Mouse (Mus musculus): ENCODE data around the gene Zcchc17. TPM values are rescaled to one million over a fixed set of nuclear protein-coding genes. Genes with fewer than 3 reads are reported as not detected.

Zcchc17 gene
- total RNA-seq, 4 experiments from 2014 or later = 24.2 to 35.4 (median 29.0) TPM

DNA sequence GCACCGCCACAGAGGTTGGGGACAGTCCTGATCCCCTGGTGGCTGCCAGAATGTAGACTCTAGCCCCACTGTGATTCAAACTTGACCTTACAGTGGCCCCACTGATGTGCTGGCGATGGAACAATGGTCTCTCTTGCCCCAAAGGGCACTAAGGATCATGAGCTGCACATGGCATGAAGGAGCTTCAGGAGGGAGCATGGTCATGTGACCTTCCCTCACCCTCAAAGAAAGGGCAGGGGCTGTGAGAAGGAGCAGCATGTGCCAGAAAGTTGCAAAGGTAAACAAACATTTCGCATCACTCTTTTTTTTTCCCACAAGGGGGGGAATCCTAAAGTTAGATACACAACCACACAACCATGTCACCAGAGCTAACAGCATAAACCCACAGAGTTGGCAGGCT is 41.6 kb downstream of the Zcchc17 start:
- no peak for DNase-seq (ENCODE audit: low spot score)

DNA sequence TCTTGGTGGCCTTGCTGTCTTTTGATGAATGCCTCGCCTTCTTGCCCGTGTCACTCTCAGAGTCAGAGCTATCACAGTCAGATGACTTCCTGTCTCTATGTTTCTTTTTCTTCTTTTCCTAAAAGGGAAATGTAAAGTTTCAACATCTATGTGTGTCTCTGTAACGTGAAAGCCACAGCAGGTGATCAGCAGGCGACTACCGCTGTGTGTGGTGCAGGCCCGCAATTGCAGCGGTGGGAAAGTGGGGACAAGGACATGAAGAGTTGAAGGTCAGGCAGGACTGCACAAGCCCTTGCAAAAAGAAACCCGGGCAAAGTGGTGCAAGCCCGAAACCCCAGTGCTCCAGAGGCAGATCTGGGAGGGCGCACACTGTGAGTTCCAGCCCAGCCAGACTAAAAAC is 43.1 kb downstream of the Zcchc17 start:
- no peak for DNase-seq (ENCODE audit: low spot score)

DNA sequence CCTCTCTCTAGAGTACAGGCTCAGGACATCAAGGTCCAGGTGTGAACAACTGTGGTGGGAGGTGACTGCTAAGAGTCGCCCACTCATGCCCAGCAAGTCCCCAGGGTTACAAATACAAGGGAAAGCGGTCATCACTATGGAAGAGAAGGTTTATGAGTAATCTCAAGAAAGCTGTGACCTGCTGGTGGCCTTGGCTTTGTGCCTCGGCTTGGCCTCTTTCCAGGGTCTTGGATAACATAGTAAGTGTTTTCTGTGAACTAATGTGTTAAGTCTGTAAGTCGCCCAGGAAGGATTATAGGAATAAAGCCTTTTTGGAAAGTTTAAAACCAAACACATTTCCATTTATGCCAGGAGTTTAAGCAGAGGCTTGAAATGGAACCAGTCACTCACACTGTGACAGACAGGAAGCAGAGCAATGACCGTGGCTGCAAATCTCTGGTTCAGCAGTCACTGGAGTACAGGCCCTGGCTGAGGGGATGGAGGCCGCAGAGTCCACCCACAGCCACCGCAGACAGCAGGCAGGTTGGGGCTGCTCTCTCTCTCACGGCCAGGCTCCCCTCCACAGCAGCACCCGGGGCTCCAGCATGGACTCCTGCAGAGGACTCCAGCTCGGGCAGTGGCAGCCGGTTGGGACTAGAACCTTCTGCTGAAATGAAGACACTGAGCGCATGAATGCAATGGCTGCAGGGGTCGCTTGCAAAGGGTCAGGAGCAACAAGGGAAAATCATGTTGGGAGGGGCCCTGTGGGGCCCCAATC is 43.8 kb downstream of the Zcchc17 start:
- no peak for DNase-seq (ENCODE audit: low spot score)

DNA sequence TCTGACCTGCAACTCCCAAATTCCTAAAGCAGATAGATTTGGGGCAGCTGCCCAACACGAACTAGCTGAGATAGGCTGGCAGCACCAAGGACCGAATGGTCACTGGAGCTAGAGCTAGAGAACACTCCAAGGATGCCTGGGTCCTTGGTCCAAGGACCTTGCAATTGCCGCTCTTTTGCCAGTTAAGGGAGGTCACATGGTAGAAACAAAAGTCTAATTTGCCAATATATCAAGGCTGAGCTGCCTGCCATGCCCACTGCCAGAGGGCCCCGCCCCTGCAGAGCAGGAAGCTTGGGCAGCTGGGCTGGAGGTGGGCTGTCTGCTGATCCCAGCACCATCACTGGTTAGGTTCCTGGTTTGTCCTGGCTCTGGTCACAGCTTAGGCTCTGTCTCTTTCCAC is 46.2 kb downstream of the Zcchc17 start:
- DNase-seq (ENCODE audit: low spot score) = no peak

DNA sequence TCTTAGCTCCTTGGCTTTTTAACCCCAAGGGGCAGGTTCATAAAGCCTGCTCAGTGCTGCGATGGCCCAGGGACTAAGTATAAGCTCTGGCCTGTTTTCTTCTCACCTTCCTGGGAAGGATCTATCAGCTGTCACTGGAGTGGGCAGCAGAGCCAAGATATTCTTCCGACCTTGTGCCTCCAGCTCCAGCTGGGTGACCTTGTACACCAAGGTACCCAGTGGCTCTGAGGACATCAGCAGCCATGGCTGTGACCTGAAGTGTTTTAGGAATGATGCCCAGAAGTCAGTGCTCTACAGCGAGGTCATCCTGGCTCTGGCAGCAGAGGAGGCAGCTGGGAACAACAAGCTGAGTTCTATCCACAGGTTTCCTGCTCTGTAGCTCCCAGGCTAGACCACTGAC is 47.2 kb downstream of the Zcchc17 start:
- peak; percentile 64 for DNase-seq (ENCODE audit: low spot score)

DNA sequence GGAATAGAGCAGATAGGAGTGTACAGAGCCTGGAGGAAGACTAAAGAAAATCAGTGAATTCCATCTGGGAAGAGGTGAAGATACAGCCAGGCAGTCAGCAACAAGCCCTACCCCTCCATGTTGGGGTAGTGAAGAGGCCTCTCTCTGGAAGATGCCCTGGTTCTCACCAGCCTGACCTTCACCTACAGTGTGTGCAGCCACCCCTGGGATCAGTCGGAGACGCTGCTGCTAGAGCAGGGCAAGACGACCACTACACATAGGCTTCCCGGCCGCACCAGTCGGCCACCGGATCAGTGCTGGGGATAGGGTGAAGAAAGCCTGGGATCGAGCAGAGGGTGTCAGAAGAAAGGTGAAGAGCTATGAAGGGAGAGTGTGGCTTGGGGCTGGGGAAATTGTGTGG is 50.5 kb downstream of the Zcchc17 start:
- DNase-seq (ENCODE audit: low spot score) = no peak

DNA sequence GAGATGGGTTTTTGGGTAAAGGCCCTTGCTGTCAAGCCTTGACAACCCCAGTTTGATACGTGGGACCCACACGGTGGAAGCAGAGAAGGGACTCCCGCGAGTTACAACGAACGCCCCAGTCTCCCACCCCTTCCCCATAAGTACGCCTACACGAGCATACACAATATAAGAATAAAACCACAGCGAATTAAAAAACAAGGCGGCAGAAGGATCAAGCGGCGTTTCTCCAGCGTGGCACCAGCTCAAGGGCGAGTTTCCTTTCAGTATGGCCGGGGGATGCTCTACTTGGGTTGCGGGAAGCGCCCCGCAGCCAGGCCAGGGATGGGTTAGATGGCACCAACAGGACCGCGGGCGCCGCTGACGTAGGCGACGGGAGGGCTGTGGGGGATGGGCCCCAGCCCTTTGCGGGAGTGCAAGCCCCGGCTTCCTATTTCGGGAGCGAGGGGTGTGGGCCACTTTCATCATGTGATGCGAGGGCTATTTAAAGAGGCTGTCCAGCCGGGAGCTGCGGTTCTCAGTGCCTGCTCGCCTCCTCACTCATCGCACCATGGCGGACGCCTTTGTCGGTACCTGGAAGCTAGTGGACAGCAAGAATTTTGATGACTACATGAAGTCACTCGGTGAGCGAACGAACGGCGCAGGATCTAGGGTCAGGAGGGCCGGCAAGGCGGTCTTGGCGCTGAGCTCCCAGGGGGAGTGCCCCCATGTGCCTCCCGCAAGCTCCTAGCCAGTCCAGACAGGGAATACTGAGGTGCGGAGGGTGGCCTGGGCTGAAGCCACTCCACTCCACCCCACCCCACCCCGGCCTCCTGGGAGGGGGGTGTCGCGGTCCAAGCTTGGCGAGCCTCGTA is 51.3 kb downstream of the Zcchc17 start, which contains the start of the genes Fabp3 and Gm10570:
TSS of gene Fabp3 (plus strand) at position 365 of the 851 bp plus-strand sequence.
TSS of gene Gm10570 (minus strand) at position 444 of the 851 bp plus-strand sequence.
- peak; percentile 60 for DNase-seq (ENCODE audit: low spot score)

DNA sequence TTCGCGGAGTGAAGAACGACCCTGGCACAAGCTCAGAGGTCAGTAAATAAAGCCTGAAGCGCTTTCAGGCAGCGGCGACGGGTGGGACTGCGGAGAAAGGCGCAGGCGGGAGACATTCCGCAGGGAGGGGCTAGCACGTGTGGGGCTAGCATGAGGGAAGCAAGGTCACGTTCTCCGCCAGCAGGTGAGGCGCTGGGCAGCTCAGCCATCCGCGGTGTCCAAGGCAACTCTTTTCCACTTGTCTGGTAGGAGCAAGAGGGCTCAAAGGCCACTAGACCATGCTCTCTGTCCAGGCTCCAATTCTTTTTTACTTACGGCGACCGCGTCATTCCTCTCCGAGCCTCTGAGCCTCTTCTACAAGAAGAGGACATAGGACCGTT is 51.9 kb downstream of the Zcchc17 start:
- DNase-seq (ENCODE audit: low spot score) = peak; percentile 55

DNA sequence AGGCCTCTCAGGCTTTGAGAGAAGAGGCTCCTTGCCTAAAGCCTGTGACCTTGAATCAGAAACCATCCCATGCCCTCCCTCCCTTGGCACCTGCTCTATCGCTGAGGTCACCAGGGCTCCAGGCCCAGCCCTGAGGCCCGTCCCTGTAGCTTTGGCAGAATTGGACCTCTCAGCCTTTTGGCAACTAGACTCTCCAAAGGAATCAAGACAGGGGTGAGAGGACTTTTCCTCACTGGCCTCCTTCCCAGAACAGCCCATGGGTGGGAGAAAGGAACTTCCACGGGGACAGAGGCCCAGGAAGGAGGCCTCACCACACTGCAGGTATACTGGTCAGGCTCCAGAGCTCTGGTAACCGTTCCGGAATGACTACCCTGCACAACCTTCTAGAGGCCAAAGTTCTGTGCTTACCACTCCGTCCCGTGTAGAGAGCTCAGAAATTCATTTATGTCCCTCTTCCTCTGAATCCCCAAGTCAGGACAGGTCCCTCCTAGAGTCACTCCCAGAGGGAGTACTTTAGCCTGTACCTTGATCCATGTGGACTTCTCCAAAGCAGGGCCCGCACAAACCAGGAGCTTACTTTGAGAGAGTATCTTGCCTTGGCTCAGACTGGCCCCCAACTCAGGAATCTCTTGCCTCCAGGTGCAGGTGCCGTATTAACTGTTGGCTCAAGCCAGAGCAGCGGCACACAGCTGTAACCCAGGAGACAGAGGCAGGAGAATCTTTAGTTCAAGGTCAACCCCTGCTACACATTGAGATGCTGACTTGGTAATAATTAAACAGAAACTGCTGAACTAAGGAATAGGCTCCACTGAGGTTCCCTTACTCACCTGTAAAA is 52.7 kb downstream of the Zcchc17 start:
- peak; percentile 70 for DNase-seq (ENCODE audit: low spot score)

DNA sequence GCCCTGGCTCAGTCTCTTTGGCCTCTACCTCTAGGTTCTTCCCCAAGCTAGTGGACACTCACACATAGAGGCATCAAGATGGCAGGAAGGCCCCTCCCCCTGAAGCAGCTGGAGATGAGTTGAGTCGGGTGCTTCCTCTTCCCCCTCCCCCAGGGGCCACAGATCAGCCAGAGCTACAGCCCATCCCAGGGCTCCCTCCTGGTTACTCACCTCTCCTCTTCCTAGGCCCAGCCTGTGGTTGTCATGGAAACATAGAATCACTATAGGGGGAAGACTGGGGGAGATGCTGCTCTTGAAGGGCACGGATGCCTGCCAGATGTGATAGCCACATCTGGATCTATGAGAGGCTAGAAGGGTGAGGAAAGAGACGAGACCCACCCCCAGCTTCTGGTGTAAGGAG is 55.0 kb downstream of the Zcchc17 start:
- DNase-seq (ENCODE audit: low spot score) = no peak

DNA sequence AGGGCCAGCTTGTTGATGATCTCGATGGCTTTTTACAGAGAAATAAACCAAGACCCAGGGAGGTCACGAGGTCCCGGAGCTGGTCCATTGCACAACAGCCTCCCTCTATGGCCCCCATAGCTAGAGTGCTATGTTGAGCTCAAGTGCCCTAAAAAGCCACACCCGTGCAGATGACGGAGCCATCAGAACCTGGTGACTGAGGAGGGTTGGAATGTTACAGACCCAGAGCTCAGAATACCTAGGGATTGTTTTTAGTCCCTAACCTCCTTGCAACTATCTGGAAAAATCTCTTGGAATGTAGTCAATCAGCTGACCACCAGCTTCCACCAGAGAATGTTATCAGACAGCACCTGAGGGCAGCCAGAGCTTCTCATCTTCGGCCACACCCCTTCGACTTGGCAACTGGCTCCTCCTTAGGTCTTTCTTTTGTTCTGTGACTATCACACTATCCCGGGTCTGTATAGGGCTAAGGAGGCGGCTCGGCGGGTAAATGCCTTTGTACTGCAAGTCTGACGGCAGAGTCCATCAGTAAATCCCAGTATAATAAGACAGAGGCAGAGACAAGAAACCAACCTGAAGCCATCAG is 57.4 kb downstream of the Zcchc17 start:
- no peak for DNase-seq (ENCODE audit: low spot score)

DNA sequence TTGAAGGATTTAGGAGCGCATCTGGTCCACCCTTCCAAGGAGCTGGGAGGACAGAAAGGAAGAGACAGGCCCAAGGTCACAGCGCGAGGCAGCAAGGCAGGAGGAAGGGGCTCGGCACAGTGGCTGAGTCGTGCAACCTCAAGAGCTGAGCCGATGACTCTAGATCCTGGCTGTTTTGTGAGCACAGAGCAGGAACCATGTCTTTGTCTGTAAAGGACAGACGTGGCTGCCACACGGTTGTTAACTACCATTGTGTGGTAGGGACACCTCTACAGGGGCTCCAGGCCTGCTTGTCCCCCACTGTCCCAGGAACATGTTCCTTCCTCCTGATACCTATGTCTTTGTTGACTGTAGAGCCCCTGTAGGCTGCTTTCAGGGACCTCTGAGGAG is 60.1 kb downstream of the Zcchc17 start:
- no peak for DNase-seq (ENCODE audit: low spot score)

DNA sequence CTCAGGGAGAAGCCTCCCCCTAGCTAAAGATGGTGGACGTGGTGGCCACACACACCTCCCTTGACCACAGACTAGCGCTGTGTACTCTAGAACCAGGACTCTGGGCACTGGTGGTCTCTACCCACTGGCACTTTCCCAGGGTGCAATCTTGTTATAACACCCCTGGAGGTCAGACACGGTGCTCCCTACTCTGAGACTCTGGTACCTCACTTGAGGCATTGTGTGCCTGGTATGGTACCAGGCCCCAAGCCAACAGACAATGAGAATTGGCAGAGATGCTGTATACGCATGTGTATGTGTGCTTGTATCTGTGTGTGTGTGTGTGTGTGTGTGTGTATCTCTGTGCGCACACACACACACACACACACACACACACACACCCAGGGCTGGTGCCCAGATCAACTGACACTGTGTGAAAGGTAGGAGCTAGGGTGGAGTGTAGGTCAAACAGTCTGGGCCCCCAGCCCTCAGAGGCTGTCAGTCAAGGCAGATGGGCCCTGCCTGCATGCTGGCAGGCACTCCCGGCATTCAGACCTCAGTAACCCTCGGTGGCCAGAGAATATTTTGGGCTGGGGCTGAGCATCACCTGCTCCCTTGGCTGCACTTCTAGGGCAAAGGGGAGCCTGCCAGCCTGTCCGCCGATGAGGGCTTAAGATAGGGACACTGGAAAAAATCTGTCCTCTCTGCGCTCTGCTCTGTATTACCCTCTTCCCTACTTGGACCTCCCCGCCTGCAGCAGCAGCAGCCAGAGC is 60.7 kb downstream of the Zcchc17 start:
- DNase-seq (ENCODE audit: low spot score) = peak; percentile 77

DNA sequence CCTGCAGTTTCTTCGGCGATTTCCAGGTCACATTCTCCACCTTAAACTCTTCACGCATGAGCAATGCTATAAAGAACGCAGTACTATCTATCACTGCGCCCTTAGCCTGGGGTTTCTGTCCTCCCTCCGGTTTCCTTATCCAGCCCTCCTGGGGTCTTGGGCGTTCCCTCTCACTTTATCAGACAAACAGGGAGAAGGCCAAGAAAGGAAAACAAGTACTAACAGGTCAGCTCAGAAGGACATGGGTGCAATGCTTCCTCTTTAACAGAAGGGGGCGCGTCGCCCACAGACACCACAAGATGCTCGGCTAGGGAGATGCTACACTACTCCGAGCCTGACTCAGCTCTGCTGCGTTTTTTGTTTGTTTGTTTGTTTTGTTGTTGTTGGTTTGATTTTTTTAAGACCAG is 62.6 kb downstream of the Zcchc17 start:
- DNase-seq (ENCODE audit: low spot score) = no peak

DNA sequence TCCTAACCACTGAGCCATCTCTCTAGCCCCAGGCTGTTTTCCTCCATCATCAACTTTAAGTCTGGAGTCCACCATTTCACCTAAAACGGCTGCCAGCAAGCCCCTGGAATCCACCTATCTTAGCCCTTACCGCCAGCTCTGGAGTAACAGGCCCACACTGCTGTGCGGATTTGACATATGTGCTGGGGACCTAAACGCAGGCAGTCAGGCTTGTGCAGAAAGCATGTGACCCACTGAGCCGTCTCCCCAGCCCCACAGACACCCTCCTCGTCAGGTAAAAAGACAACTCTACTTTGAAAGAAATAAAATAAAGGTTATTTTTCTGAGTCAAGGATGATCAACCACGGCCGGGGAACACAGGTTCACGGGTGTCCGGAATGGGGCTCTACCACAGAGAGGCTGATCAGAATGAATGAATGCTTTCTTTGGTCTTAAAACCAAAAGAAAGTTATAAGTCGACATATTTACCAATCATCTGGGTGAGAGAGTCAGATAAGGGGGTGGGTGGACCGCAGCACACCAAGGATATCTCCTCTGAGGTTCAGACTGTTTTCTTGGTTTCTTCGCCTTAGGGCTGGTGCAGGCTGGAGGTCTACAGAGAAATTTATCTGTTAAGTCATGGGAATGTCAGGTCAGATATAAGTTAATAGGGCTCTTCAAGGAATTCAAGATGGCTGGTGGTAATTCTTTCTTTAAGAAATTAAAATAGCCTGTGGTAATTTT is 63.3 kb downstream of the Zcchc17 start:
- DNase-seq (ENCODE audit: low spot score) = no peak

DNA sequence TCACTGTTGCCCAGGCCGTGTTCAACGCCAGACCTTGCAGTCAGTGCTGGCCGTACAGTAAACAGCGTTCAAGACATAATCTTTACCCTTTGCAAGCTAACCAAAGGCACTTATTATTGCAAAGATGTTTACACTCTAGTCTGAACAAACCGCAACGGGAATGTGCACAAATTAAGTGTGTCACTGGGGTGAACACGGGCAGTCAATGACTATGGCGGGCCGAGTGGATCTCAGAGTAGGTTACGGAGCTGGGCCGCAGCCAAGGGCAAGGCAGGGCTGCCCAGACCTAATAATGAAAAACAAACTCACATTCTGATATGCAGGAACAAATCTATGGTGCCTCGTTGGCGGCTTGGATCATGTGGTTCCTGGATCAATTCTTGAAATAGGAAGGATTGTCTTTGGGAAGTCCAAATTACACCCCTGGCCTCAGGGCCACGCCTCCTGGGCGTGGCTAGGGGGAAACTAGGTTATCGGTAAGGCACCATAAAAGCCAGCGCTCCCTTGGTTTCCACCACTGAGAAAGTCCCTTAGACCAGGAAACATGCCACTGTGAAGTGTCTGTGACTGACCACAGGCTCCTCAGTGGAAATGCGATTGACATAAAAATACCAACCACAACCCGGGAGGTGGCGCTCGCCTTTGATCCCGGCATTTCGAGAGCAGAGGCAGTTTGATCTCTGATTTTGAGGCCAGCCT is 64.5 kb downstream of the Zcchc17 start:
- DNase-seq (ENCODE audit: low spot score) = no peak

DNA sequence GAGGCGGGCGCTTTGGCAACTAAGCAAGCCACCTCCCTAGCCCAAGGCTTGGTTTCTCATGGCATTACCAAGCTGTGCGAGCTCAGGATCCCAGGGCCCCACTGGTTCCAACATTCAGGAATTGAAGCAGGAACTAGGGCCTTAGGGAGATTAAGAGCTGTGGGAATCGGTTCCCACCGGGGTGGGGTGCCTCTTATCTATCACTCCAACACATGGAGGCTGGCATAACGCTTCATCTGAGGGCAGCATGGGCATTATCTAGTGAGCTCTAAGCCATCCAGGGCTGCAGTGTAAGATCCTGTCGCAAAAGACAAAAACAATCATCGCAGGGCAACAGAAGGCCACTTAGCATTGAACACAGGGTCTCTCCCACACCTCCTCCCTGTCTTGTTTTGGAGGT is 65.2 kb downstream of the Zcchc17 start:
- no peak for DNase-seq (ENCODE audit: low spot score)

DNA sequence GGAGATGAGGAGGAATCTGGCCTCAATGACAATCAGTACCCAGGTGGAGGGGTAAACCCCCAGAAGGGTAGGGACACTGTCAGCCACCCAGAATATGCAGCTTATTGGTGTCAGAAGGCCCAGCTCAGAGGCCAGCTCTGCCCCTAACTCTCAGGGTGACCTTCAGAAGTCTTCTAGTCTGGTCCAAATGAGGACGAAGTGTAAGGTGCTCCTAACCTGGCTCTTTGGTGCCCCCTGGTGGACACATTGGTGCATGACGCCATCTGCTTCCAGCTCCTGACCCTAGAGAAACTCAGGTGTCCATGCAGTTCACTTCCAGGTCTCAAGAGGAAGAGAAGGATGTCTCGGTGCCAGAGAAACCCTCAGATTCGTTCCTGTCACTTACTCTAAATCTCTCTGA is 67.5 kb downstream of the Zcchc17 start:
- peak; percentile 57 for DNase-seq (ENCODE audit: low spot score)

DNA sequence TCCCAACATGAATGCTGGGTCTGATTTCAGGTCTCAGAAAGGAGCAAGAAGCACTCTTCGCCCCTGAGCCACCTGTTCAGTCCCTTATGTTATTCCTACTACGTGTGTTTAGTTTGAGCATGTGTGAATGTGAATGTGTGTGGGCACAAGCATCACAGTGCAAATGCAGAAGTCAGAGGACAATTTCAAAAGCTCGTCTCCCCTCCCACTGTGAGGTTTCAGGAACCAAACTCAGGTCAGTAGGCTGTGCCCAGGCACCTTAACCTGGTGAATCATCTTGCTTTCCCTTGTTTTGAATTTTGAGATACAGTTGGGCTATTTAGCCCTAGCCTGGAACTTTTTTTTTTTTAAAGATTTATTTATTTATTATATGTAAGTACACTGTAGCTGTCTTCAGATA is 69.9 kb downstream of the Zcchc17 start:
- DNase-seq (ENCODE audit: low spot score) = no peak

DNA sequence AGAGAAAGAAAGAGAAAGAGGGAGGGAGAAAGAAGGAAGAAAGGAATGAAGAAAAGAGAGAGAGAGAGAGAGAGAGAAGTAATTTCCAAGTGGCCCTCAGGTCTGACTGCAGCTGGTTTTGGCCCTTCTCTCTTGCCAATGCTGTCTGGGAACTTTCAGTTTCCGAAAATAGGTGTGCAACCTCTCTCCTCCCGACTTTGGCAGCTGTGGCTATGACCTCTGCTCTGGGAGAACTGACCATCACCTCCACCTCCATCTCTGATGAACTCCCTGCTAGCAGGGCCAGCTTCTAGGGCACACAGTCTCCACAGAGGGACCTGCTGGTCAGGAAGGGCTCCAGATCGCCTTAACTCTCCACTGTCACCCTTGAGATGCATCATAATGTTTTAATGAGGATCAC is 73.2 kb downstream of the Zcchc17 start:
- no peak for DNase-seq (ENCODE audit: low spot score)

All from heart, adult 8-10 months (tissue).